Mouse (Mus musculus): ENCODE results near the gene Ndufv1.

Gene Ndufv1

DNA sequence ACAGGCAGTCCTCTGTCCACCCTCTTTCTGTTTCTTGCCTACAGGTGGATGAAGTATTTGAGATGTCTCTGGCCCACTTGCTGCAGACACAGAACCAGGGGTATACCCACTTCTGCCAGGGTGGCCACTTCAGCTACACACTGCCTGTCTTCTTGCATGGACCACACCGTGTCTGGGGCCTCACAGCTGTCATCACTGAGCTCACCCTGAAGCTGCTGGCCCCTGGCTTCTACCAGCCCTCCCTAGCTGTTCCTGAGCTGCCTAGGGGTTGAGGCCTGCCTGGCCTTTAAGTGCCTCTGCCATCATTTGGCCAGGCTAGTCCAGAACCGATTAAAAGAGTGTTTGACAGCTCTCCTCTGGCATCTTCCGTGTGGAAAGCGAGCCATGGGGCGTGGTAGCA lies 10.9 kb downstream of the Ndufv1 start:
- no peak for DNase-seq (ENCODE audit: low read depth, low spot score)

- no peak for DNase-seq (ENCODE audit: low read depth, low spot score)
Observed at GRCm38 (mm10) chr19:4000949-4001525, 11.6 kb downstream of the Ndufv1 start.

- DNase-seq (ENCODE audit: low read depth, low spot score) = peak; percentile 97
Observed at GRCm38 (mm10) chr19:4000119-4000900, 12.3 kb downstream of the Ndufv1 start, which contains the start of the genes Nudt8 and Gm49405. Nudt8 (plus strand) TSS chr19:4000580. Gm49405 (plus strand) TSS chr19:4000626.

DNA sequence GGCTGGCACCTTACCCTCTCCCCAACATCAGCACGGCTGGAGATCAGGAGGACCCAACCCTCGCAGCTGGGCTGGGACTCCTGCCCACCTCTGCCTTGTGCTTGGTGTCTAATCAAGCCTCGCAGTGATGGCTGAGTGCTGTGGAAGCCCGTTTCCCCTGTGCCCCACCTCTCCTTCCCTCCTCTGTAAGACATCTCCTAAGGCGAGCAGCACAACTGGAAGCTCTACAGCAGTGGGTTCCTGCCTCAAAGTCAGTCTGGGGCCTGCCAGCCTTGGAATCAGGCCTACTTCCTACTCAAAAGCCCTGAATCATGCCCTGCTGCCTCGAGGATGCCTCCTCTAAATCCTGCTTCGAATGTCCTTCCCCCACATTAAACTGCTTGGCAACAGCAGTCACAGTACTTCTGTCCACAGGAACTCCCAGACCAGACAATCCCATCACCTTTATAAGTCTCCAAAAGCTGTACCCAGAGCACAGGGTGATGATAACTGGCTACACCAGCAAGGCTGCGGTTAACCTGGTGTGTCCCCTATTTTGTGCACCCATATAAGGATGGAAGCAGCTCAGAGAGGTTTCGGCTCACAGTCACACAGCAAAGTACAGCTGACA lies 13.4 kb downstream of the Ndufv1 start:
- no peak for DNase-seq (ENCODE audit: low read depth, low spot score)

DNA sequence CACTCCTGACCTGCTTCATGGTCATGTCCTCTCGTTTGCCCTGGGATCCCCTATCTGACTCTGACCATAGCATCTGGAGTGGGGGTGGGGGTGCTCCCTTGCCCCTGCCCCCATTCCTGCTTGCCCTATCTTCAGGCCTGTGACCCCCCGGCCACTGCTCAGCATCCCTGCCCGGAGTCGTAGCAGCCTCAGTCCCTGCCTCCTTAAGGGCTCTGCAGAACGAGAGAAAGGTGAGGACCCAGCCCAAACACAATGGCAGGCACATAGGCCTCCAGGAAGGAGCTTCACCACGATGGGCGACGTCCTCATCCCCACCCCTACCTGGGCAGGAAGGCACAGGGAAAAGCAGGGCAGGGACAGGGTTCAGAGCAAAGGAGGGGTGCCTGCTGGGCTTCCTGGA lies 14.3 kb downstream of the Ndufv1 start:
- DNase-seq (ENCODE audit: low read depth, low spot score) = no peak

DNA sequence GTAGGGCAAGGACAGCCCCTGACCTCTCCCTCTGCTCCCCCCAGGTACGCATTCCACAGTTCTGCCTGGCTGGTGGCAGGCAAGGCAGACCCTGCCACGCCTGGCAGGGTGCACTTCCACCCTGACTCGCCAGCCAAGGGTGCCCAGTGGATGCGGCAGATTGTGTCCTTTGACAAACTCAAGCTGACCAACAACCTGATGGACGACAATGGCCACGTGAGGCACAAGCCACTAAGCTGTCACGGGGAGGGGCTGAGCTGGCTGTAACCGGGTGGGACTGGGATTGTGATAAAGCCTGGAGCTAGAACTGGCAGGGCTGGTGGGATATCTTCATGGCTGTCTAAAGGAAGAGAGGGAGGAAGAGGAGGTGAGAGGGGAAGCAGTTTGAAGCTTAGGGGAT lies 15.4 kb downstream of the Ndufv1 start:
- DNase-seq (ENCODE audit: low read depth, low spot score) = no peak

DNA sequence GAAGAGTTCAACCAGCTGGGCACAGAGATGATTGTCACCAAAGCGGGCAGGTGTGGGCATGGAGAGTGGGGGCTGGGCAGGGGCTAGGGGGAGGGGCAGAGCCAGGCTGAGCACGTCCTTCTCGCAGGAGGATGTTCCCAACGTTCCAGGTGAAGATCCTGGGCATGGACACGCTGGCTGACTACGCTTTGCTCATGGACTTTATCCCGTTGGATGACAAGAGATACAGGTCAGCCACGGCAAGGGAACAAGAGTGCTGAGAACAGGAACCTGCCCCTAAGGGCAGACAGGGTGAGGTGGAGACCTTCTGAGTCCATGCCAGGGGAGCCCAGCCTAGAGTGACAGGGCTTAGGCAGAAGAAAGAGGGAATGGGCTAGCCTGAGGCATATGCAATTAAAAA lies 15.9 kb downstream of the Ndufv1 start:
- no peak for DNase-seq (ENCODE audit: low read depth, low spot score)

- no peak for DNase-seq (ENCODE audit: low read depth, low spot score)
Observed at GRCm38 (mm10) chr19:3996106-3996505, 16.5 kb downstream of the Ndufv1 start.

DNA sequence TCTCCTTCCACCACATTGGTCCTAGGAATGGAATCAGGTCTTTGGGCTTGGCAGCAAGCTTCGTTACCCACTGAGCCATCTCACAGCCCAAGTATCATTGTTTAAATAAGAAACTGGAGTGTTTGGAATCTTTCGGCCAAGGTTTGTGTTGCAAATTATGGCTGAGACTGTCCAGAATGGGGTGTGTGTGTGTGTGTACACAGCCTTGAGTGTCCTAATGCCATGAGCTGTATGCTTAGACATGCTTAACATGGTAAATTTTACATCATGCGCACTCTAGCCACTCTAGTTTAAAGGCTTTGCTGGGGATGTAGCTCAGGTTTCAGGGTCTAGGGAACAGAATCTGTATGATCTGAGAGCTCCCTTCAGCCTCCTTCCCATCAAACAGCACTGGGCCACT lies 17.1 kb downstream of the Ndufv1 start:
- DNase-seq (ENCODE audit: low read depth, low spot score) = no peak

DNA sequence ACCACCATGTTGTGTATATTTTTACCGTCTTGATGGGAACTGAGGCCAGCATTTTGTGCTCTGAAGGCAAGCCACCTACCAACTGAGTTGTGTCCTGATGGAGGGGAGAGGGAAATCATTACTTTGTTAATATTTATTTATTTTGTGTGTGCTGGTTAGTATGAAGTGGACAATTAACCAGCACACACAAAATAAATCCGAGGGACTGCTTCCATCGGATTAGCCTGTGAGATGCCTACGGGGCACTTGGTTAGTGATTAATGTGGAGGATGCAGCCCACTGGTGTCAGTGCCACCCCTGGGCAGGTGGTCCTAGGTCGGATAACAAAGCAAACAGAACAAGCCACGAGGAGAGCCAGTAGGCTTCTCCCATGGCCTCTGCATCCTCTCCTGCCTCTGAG lies 17.7 kb downstream of the Ndufv1 start:
- no peak for DNase-seq (ENCODE audit: low read depth, low spot score)

GRCm38 (mm10) chr19:3992416-3992815 lies 20.2 kb downstream of the Ndufv1 start, which contains the start of gene Tbx10:
Tbx10 (plus strand) TSS chr19:3992752.
- DNase-seq (ENCODE audit: low read depth, low spot score) = no peak

GRCm38 (mm10) chr19:3991966-3992365 lies 20.6 kb downstream of the Ndufv1 start:
- no peak for DNase-seq (ENCODE audit: low read depth, low spot score)

- DNase-seq (ENCODE audit: low read depth, low spot score) = no peak
Observed at GRCm38 (mm10) chr19:3991562-3991961, 21.0 kb downstream of the Ndufv1 start.

- no peak for DNase-seq (ENCODE audit: low read depth, low spot score)
Observed at GRCm38 (mm10) chr19:3990804-3991203, 21.8 kb downstream of the Ndufv1 start.

GRCm38 (mm10) chr19:3988750-3989149 lies 23.9 kb downstream of the Ndufv1 start:
- no peak for DNase-seq (ENCODE audit: low read depth, low spot score)

DNA sequence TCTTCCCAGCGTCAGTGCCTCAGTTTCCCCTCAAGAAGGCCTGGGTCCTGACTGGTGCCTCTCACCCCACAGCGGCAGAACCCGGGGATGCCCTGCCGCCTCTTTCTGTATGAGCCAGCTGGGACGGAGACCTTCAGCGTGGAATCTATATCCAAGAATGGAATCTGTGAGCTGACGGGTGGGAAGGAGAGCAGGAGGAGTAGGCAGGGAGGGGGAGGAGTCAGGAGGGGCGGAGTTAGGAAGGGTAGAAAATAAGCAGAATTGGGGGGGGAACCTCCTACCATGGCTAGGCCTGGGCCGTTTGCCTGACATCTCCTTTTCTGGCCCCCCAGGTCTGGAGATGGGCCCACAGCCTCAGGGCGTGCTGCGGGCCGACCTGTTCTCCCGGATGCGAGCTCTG lies 24.5 kb downstream of the Ndufv1 start:
- no peak for DNase-seq (ENCODE audit: low read depth, low spot score)

DNA sequence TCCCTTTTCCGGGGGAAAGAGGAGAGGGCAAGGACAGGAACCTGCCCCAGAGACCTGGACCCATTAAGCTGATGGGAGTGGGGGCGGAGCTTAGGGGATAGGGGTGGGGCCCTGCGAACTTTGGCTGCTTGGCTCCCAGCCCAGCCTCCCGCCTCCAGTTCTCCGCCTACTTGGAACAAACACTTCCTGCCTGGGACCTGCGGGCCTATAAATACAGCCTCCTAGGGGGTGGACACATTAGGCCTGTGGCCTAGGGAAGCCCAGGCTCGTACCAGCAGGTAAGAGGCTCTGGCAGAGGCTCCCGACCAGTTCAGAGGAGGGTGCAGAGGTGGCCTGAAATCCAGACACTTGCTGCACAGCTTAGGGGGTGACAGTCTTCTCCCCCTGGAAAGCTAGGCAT lies 26.3 kb downstream of the Ndufv1 start, which contains the start of gene Acy3:
Gene Acy3 (plus strand): TSS at position 237 of the 400 bp plus-strand sequence.
- no peak for DNase-seq (ENCODE audit: low read depth, low spot score)

DNA sequence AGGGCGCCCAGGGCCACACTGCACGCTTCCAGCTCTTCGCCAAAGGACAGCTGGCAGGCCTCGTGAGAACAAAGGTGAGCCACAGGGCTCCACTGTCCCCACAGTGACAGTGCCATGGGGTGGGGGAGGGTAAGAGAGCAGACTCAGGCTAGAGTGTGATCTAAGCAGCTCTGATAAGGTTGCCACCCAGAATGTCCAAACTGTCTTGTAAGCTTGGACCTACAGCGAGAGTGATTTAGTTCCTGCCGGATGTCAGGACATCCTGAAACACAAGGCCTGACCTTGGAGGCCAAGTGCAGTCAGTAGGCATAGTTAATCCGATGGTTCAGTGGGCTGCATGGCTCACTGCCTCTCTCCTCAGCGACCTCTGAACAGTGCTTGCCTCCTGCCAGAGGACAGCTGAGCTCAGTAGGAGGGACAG lies 27.3 kb downstream of the Ndufv1 start:
- DNase-seq (ENCODE audit: low read depth, low spot score) = no peak

DNA sequence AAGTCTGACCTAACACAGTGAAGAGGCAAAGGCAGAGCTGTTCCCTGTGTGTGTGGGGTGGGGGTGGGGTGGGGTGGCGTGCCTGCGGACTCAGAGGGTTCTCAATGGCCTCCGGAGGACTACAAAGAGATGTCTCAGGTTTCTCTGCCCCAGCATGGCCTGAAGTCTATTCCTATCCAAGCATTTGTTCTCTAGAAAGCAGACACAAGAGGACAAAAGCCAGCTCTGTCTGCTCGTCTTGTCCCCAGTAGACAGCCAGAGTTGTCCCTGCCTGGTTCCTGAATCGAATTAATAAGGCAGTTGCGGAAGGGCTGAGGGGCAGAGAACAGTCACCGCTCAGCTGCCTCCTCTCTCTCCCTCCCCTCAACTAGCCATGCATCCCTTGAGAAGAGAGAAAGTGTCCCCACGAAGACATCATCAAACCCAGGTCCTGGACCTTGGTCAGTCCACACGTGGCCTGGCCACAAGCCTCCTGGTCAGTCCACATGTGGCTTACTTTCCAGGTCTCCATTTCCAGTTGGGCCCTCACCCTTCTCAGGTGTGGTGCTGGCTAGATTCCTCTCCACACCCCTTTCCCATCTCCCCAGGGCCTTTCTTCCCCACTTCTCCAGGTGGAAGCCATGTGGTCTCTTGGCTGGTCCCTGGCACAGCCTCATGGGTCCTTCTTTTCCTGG lies 28.9 kb downstream of the Ndufv1 start:
- DNase-seq (ENCODE audit: low read depth, low spot score) = no peak

GRCm38 (mm10) chr19:3980917-3981316 lies 31.7 kb downstream of the Ndufv1 start:
- no peak for DNase-seq (ENCODE audit: low read depth, low spot score)

- DNase-seq (ENCODE audit: low read depth, low spot score) = peak; percentile 61
Observed at GRCm38 (mm10) chr19:3980309-3980708, 32.3 kb downstream of the Ndufv1 start.

DNA sequence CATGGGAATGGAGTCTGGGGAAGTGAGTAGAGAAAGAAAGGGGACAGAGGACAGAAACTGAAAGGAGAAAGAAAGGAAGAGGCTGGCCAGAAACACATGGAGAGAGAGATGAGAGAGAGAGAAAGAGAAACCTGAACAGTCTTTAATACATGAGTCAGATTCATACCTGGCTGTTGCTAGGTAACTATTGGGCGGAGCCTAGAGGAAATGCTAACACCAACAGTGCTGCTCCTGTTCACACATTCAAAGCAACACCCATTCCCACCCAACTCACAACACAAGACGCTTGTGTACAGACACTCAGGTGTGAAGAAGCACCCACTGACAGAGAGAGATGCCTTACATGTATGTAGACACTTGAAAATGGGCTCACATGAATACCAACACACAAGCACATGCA lies 36.7 kb downstream of the Ndufv1 start:
- DNase-seq (ENCODE audit: low read depth, low spot score) = no peak
